Mouse (Mus musculus): ENCODE measurements around the gene Zfp654.
A peak's percentile ranks its signal among the peaks of the same experiment; 100 is the strongest.

Gene Zfp654

DNA sequence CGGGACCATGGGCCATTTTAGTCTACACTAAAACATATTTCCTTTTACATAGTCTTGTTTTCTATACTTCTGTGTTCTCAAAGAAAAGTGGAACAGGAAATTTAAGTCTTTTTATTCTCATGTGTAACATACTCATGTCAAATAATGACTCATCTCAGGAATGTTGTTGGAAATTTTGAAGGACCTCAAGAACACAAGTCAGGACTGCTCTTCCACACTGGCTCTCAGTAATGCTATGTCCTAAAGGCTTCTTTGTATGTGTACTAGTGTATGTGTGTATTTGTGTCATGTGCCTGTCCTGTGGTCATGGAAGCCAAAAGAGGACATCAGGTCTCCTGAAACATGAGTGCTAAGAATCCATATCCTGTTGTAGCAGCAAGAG is 92.2 kb downstream of the Zfp654 start:
- DNase-seq: no peak

DNA sequence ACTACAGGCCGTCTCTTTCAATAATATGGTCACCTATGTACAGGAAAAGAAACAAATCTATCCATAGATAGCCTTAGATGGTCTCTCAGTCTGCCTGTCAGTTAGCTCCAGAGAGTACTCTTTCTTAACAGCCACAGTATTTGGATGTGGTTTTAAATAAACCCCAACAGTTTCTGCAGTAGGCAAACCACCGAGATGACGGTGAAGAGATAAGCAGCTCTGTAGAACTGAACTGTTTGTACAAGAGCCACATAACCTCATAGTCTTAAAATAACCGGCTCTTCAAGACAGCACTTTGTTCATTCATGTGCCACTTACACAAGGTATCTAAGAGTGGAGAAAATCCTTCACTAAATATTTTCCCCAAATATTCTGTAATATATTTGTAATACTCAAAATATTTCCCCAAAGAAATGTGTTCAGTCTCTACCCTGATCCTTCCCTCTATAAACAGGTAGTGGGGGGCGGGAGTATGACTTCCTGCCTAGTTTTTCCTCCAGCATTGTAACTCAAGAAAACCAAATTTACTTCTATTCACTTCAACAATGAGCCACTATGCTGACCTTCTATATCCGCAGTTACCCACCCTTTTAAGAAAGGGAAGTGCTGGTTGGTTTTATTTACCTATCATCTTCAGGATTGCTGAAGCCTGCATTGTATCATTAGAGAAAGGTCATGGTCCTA is 92.7 kb downstream of the Zfp654 start:
- no peak for DNase-seq

DNA sequence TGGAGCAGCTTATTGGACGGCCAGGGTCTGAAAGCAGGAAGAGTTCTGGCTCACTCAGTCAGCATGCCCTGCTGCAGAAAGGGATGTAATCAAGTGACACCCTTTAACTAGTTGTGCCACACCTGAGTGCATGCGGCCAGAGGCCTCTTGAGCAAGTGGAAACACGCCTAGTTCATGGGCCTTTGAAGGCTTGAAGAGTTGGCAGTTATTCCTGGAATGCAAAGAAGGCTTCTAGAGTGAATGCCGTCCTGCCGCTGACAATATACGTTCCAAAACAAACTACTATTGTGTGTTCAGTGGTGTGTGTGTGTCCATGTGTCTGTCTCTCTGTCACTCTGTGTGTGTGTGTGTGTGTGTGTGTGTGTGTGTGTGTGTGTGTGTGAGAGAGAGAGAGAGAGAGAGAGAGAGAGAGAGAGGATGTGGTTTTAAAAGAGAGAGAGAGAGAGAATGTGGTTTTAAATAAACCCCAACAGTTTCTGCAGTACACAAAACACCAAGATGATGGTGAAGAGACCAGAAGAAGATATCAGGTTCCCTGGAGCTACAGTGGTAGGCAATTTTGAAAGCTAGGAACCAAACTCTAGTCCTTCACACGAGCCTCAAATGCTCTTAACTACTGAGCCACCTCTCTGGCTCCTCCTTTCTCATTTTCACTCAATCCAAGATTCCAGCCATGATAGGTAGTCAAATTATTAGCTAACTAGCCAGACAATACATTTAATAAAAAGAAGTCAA is 93.6 kb downstream of the Zfp654 start:
- DNase-seq: no peak

DNA sequence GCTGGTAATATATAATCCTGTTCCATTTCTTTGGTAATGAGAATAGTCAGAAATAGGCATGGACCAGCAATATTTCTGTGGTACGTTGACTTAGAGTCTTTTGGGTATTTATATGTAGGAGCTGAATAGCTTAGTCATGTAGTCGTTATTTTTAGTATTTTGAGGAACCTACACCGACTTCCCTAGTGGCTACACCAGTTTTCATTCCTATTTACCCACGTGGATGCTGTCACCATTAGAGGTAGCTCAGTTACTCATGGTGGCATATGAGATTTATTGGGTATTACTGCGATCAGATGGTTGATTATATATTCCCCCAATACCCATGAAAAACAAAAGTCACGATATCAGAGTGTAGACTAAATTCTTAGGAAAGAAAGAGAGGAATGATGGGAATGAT is 95.1 kb downstream of the Zfp654 start:
- no peak for DNase-seq

DNA sequence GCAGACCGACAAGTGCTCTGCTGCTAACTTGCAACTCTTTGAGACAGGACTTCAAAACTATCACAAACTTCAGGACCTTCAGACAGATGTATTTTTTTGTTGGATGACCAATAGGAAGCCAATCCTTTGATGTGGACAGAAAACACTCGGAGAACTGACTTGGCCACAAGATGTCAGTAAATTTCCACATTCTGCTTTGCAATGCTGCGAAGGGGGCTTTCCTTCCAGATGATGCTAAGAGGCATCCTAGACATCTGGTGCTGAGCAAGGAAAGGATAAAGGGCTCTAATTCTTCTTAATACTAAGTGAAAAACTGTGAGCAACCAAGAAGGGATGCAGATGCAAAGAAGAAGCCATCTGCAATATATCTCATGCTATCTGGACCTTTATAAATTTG is 96.7 kb downstream of the Zfp654 start:
- no peak for DNase-seq

DNA sequence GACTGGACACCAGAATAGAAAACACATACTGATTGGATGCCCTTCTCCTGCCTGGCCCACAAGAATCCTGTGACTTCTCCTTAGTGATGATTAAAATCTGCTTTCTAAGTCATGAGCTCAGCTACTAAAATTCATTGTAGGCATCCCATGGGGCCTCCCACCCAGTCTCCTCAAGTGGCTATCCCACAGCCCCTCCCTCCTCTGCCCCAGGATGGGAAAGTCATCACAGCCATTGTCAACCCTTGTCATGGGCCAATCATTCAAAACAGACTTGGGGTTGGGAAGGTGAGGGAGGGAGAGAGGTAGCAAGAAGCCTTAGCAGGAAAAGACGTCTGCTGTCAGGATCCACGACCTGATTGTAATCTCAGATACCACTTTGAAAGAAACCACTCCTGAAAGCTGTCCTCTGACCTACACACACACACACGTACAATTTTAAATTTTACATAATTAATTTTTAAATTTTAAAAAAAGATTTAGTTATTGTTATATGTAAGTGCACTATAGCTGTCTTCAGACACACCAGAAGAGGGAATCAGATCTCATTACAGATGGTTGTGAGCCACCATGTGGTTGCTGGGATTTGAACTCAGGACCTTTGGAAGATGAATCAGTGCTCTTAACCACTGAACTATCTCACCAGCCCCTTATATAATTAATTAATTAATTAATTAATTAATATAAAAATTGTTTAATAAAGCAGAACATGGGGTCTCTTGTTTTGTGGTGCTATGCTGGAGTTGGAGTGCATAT is 97.3 kb downstream of the Zfp654 start:
- no peak for DNase-seq

DNA sequence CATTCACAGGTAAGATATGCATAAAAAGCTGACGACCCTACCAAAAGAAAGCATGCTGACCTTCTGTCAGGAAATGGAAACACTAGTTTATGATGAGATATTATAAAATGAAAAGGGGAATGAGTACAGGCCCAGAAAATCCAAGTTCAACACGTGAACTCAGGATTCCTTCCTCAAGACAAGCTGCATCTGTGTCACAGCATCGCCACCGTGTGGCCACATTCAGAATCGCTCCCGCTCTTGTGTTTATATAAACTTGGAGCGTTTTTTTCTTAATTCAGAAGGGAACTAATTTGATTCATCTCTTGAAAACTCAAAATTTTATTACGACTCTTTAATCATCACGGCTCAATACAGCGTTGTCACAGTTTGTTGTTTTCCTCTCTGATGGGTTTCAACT is 103.2 kb downstream of the Zfp654 start:
- peak; percentile 77 for DNase-seq

DNA sequence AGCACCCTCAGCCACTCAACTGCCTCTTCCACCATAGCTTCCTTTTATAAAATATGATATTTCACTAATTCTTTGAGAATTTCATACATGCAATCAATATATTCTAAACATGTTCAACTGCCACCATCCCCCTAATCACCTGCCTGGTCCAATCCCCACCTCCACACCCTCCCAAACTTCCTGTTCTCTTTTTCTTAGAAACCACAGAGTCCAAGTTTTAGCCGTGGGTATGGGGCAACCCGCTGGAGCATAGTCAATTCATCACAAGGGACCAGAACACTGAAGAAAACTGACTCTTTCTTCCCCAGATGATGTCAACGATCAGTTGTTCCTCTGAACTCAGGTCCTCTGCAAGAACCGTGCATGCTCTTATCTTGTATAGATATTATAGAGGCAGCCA is 106.4 kb downstream of the Zfp654 start:
- DNase-seq: no peak

DNA sequence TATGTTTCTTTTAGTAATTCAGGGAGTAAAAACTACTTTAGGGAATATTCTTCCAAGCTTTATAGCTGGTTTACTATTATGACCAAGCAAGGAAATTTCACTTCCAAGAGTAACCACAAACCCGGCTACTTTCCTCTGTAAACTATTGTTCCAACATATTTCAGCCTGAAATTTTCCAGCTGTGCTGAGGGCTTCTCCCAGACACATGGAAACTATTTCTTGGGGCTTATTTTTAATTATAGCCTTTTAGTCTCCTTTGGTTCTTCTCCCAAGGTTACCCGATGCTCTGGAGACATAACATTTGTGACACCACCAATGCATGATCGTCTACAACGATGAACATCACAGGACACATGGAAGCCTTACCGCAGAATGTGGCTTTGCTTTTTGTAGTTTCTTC is 114.2 kb downstream of the Zfp654 start:
- no peak for DNase-seq

All from cerebellum, adult 9-10 months (tissue).